Mouse (Mus musculus) MEL (cell line): ENCODE results near the gene Zbtb20. TPM values are rescaled to one million over a fixed set of nuclear protein-coding genes. Genes with fewer than 3 reads are reported as not detected.

Experiments used
- DNase-seq: peaks from one replicate; pipeline ENCODE4 v3.0.0; 2011; ENCODE audit warnings: low read depth, low spot score
- H3K27ac ChIP-seq: 2 replicates; pipeline ENCODE4 v1.5.1; 2012; ENCODE audit warnings: low read depth, mild to moderate bottlenecking, control low read depth, low read length, moderate library complexity; ENCODE audit not compliant: control insufficient read depth
- H3K27me3 ChIP-seq, 2 experiments: fragments of 150-350 bp in 1 of 2; sonication (generic) in 1 of 2; 2 replicates each; pipeline ENCODE4 v1.6.1; 2012; ENCODE audit warnings: low read length in 2 of 2, mild to moderate bottlenecking in 2 of 2, improper control_type of control experiment in 1 of 2, moderate library complexity in 1 of 2; ENCODE audit not compliant: insufficient read depth in 2 of 2, control insufficient read depth in 1 of 2
- H3K36me3 ChIP-seq, 2 experiments: 2 replicates each; pipeline ENCODE4 v1.6.1; 2012 to 2014; ENCODE audit warnings: low read length in 2 of 2, improper control_type of control experiment in 1 of 2, inconsistent platforms in 1 of 2, mild to moderate bottlenecking in 1 of 2; ENCODE audit not compliant: insufficient read depth in 2 of 2, control insufficient read depth in 1 of 2
- H3K4me1 ChIP-seq, 2 experiments: fragments of 150-350 bp in 1 of 2; sonication (generic) in 1 of 2; 2 replicates each; pipeline ENCODE4 v1.6.1; 2012; ENCODE audit warnings: low read length in 2 of 2, improper control_type of control experiment in 1 of 2, mild to moderate bottlenecking in 1 of 2; ENCODE audit not compliant: insufficient read depth in 2 of 2, control insufficient read depth in 1 of 2
- H3K4me3 ChIP-seq, 2 experiments: fragments of 150-350 bp in 1 of 2; sonication (generic) in 1 of 2; 2 replicates each; pipeline ENCODE4 v1.5.1; 2012; ENCODE audit warnings: low read depth in 2 of 2, low read length in 2 of 2, mild to moderate bottlenecking in 2 of 2, moderate library complexity in 2 of 2, control low read depth in 1 of 2, improper control_type of control experiment in 1 of 2; ENCODE audit not compliant: control insufficient read depth in 1 of 2, insufficient read depth in 1 of 2
- H3K79me2 ChIP-seq: 2 replicates; pipeline ENCODE4 v1.6.1; 2012; ENCODE audit warnings: mild to moderate bottlenecking, low read length, moderate library complexity; ENCODE audit not compliant: control insufficient read depth, poor library complexity, insufficient read depth
- H3K9ac ChIP-seq: 2 replicates; pipeline ENCODE4 v1.6.1; 2012; ENCODE audit warnings: low read depth, mild to moderate bottlenecking, control low read depth, low read length, moderate library complexity; ENCODE audit not compliant: control insufficient read depth, poor library complexity, severe bottlenecking
- H3K9me3 ChIP-seq: fragments of 150-350 bp; sonication (generic); replicated peaks from 2 replicates; pipeline ENCODE4 v1.6.1; 2012; ENCODE audit warnings: mild to moderate bottlenecking, low read length, improper control_type of control experiment, moderate library complexity; ENCODE audit not compliant: insufficient read depth
- BHLHE40 ChIP-seq: IDR thresholded peaks from 2 replicates; pipeline ENCODE4 v1.6.1; 2012; ENCODE audit warnings: low read depth, mild to moderate bottlenecking, inconsistent platforms, low read length, improper control_type of control experiment, borderline replicate concordance
- CHD2 ChIP-seq: IDR thresholded peaks from 2 replicates; pipeline ENCODE4 v1.6.1; 2011; ENCODE audit warnings: low read length, improper control_type of control experiment
- CTCF ChIP-seq, 3 experiments: IDR thresholded peaks in 2 of 3; conservative IDR thresholded peaks in 1 of 3; 2 replicates each; pipeline ENCODE4 v1.5.1; 2011 to 2012; ENCODE audit warnings: low read length in 3 of 3, low read depth in 2 of 3, mild to moderate bottlenecking in 2 of 3, improper control_type of control experiment in 1 of 3, inconsistent platforms in 1 of 3, mixed read lengths in 1 of 3, moderate library complexity in 1 of 3; ENCODE audit not compliant: control insufficient read depth in 1 of 3, insufficient read depth in 1 of 3, poor library complexity in 1 of 3, severe bottlenecking in 1 of 3
- ELF1 ChIP-seq: IDR thresholded peaks from 2 replicates; pipeline ENCODE4 v1.6.1; 2014; ENCODE audit warnings: low read depth, mild to moderate bottlenecking, inconsistent platforms, low read length, improper control_type of control experiment, moderate library complexity
- GABPA ChIP-seq: IDR thresholded peaks from 2 replicates; pipeline ENCODE4 v1.6.1; 2012; ENCODE audit warnings: low read depth, mild to moderate bottlenecking, inconsistent platforms, low read length, improper control_type of control experiment, moderate library complexity
- MAFK ChIP-seq: IDR thresholded peaks from 2 replicates; pipeline ENCODE4 v1.6.1; 2011; ENCODE audit warnings: low read depth, mild to moderate bottlenecking, low read length, improper control_type of control experiment, borderline replicate concordance
- MAX ChIP-seq: IDR thresholded peaks from 2 replicates; pipeline ENCODE4 v1.6.1; 2011; ENCODE audit warnings: low read length, improper control_type of control experiment
- MAZ ChIP-seq: IDR thresholded peaks from 2 replicates; pipeline ENCODE4 v1.6.1; 2012; ENCODE audit warnings: low read depth, mild to moderate bottlenecking, inconsistent platforms, low read length, improper control_type of control experiment
- MXI1 ChIP-seq: IDR thresholded peaks from 2 replicates; pipeline ENCODE4 v1.6.1; 2011; ENCODE audit warnings: mild to moderate bottlenecking, low read depth, low read length, improper control_type of control experiment
- NRF1 ChIP-seq: IDR thresholded peaks from 2 replicates; pipeline ENCODE4 v1.6.1; 2014; ENCODE audit warnings: low read depth, mild to moderate bottlenecking, inconsistent platforms, low read length, improper control_type of control experiment, moderate library complexity; ENCODE audit not compliant: poor library complexity, insufficient read depth, severe bottlenecking
- POLR2A ChIP-seq, 2 experiments: IDR thresholded peaks; 2 replicates each; pipeline ENCODE4 v1.6.1; 2011 to 2012; ENCODE audit warnings: low read length in 2 of 2, mild to moderate bottlenecking in 2 of 2, control low read depth in 1 of 2, improper control_type of control experiment in 1 of 2, low read depth in 1 of 2, moderate library complexity in 1 of 2; ENCODE audit not compliant: control insufficient read depth in 1 of 2, insufficient read depth in 1 of 2, poor library complexity in 1 of 2
- POLR2AphosphoS5 ChIP-seq: IDR thresholded peaks from 2 replicates; pipeline ENCODE4 v1.6.1; 2012; ENCODE audit warnings: low read depth, borderline replicate concordance, mild to moderate bottlenecking, inconsistent platforms, low read length, moderate library complexity, mixed read lengths
- RCOR1 ChIP-seq: IDR thresholded peaks from 2 replicates; pipeline ENCODE4 v1.6.1; 2012; ENCODE audit warnings: low read depth, mild to moderate bottlenecking, inconsistent platforms, low read length, improper control_type of control experiment
- SIN3A ChIP-seq: IDR thresholded peaks from 2 replicates; pipeline ENCODE4 v1.6.1; 2012; ENCODE audit warnings: low read length, improper control_type of control experiment, inconsistent platforms
- SMC3 ChIP-seq: IDR thresholded peaks from 2 replicates; pipeline ENCODE4 v1.6.1; 2011; ENCODE audit warnings: low read depth, low read length, improper control_type of control experiment
- TAL1 ChIP-seq: IDR thresholded peaks from 2 replicates; pipeline ENCODE4 v1.6.1; 2012; ENCODE audit warnings: mild to moderate bottlenecking, inconsistent platforms, low read length, moderate library complexity, mixed read lengths
- ZKSCAN1 ChIP-seq: IDR thresholded peaks from 2 replicates; pipeline ENCODE4 v1.6.1; 2012; ENCODE audit warnings: low read depth, mild to moderate bottlenecking, inconsistent platforms, low read length, improper control_type of control experiment, moderate library complexity
- ZNF384 ChIP-seq: IDR thresholded peaks from 2 replicates; pipeline ENCODE4 v1.6.1; 2012; ENCODE audit warnings: low read depth, mild to moderate bottlenecking, inconsistent platforms, low read length, improper control_type of control experiment
- polyA plus RNA-seq, 2 experiments: library from polyadenylated mRNA; stranded (reverse) in 1 of 2; unstranded in 1 of 2; fragments of >175 nt in 1 of 2; fragments of >200 nt in 1 of 2; gene quantifications; 2 replicates each; pipeline versions ENCODE4 v1.2.1 to v1.2.4; 2012; ENCODE audit warnings: low replicate concordance in 2 of 2, low read depth in 1 of 2; ENCODE audit not compliant: insufficient read length in 2 of 2, insufficient read depth in 1 of 2, missing spikeins in 1 of 2
- total RNA-seq: library from RNA; depleted of rRNA; stranded (reverse); fragments of 300-350 nt; gene quantifications from 2 replicates; pipeline ENCODE4 v1.2.3, GENCODE M21; 2012

The Zbtb20 gene
- total and polyA plus RNA-seq, 3 experiments: 0.17 to 0.27 TPM; not detected in 1

DNA sequence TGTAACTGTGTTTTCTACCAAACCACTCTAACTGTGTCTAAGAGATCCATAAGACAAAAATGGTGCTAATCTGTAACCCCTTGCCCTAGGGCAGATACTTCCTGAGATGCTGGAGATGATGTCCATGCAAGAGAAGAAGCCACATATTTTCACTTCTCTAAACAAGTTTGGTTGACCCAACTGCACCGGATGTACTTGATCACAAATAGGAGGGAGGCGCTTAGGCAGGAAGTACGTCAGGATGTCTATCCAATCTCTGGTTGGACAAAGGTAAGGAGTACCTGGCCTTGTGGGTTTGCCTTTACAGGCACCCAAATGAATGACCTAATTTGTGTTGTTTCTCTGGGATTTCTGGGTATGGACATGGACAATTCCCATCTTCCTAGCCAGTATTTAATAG is 792.6 kb downstream of the Zbtb20 start:
- Histone ChIP-seq H3K4me1 (peaks cover 8 to 14% of the 10 kb centered on the region in 2 experiments), H3K27me3 (no peaks in the 10 kb centered on the region), H3K79me2 (no peaks in the 10 kb centered on the region), H3K36me3 (peaks cover 0 to 17% of the 10 kb centered on the region in 2 experiments; a peak in 2 of 4 replicates), H3K4me3 (no peak overlapping the region), H3K27ac (no peak overlapping the region), H3K9me3 (no peaks in the 10 kb centered on the region), H3K9ac (no peak overlapping the region)
- no peak for TF ChIP-seq MAFK
- TF ChIP-seq ELF1: no peak
- no peak for TF ChIP-seq MAX
- no peak for TF ChIP-seq MXI1
- no peak for TF ChIP-seq CTCF (IDR thresholded peaks at IDR 0.05 in 2 of 3, conservative IDR thresholded peaks at IDR 0.05 in 1 of 3; ENCODE audit: control insufficient read depth in 1 of 3, insufficient read depth in 1 of 3, low read depth in 2 of 3, low read length in 3 of 3, poor library complexity in 1 of 3, severe bottlenecking in 1 of 3)
- TF ChIP-seq MAZ: no peak
- no peak for TF ChIP-seq BHLHE40
- no peak for TF ChIP-seq RCOR1
- TF ChIP-seq POLR2A (IDR thresholded peaks at IDR 0.05; ENCODE audit: control insufficient read depth in 1 of 2, insufficient read depth in 1 of 2, low read depth in 1 of 2, low read length in 2 of 2, poor library complexity in 1 of 2): no peak
- TF ChIP-seq POLR2AphosphoS5: no peak
- TF ChIP-seq NRF1: no peak
- no peak for TF ChIP-seq CHD2
- no peak for TF ChIP-seq TAL1
- no peak for TF ChIP-seq SMC3
- TF ChIP-seq GABPA: no peak
- DNase-seq: no peak

DNA sequence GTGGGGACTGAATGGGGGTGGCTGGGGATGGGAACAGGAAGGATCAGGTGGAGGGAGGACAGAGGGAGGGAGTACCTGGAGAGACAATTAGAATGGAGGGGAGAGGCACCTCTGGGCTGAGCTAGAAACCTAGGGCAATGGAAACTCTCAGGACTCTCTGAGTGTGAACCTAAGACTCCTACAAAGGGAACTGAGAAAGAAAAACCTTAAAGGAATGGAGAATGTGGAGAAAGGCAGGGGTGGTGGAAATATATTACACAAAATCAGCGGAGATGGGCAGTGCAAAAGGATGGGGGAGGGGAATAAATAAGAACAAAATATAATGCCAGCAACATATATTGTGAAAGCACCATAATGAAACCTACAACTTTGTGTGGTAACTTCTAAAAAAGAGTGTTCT is 796.3 kb downstream of the Zbtb20 start:
- H3K4me1 ChIP-seq: no peaks in the 10 kb centered on the region
- no peaks in the 10 kb centered on the region for H3K79me2 ChIP-seq
- TF ChIP-seq ZNF384 (no peak), SIN3A (no peak), ZKSCAN1 (no peak)
- TF ChIP-seq, all 39 proteins: peak for 0
- H3K36me3 ChIP-seq: no peaks in the 10 kb centered on the region
- no peaks in the 10 kb centered on the region for H3K27me3 ChIP-seq
- no peak overlapping the region for H3K27ac ChIP-seq
- no peaks in the 10 kb centered on the region for H3K9me3 ChIP-seq
- H3K9ac ChIP-seq: no peak overlapping the region
- no peak overlapping the region for H3K4me3 ChIP-seq
- no peak for DNase-seq
